Mouse (Mus musculus): ENCODE data around the gene Ccpg1.

The Ccpg1 gene

GRCm38 (mm10) chr9:72992576-72992975 lies 7.3 kb downstream of the Ccpg1 start:
- in situ Hi-C loops (cut with MboI, MseI), result no loop called here

- in situ Hi-C loops (cut with MboI, MseI), result no loop called here
These were observed 10.9 kb downstream of the Ccpg1 start for GRCm38 (mm10) chr9:72996167-72996566.

- in situ Hi-C loops (cut with MboI, MseI), result no loop called here
These were observed 11.6 kb downstream of the Ccpg1 start for GRCm38 (mm10) chr9:72996806-72997205.

- in situ Hi-C loops (cut with MboI, MseI), result no loop called here
These were observed 15.3 kb downstream of the Ccpg1 start for GRCm38 (mm10) chr9:73000487-73000886.

- in situ Hi-C loops (cut with MboI, MseI), result no loop called here
These were observed 16.2 kb downstream of the Ccpg1 start for GRCm38 (mm10) chr9:73001314-73002011.

GRCm38 (mm10) chr9:73002177-73002576 lies 16.9 kb downstream of the Ccpg1 start:
- in situ Hi-C loops (cut with MboI, MseI), result no loop called here

GRCm38 (mm10) chr9:73004076-73004475 lies 18.8 kb downstream of the Ccpg1 start:
- in situ Hi-C loops (cut with MboI, MseI), result no loop called here

GRCm38 (mm10) chr9:73005106-73005505 lies 19.9 kb downstream of the Ccpg1 start:
- in situ Hi-C loops (cut with MboI, MseI), result no loop called here

- in situ Hi-C loops (cut with MboI, MseI), result no loop called here
These were observed 20.9 kb downstream of the Ccpg1 start for GRCm38 (mm10) chr9:73006175-73006574.

GRCm38 (mm10) chr9:73008384-73008783 lies 23.2 kb downstream of the Ccpg1 start:
- in situ Hi-C loops (cut with MboI, MseI), result no loop called here

- in situ Hi-C loops (cut with MboI, MseI), result no loop called here
These were observed 27.4 kb downstream of the Ccpg1 start for GRCm38 (mm10) chr9:73012629-73013028.

- in situ Hi-C loops (cut with MboI, MseI), result no loop called here
These were observed 29.5 kb downstream of the Ccpg1 start for GRCm38 (mm10) chr9:73014724-73015123.

- in situ Hi-C loops (cut with MboI, MseI), result no loop called here
These were observed 34.6 kb downstream of the Ccpg1 start for GRCm38 (mm10) chr9:73019841-73020240.

GRCm38 (mm10) chr9:73020566-73021097 lies 35.4 kb downstream of the Ccpg1 start:
- in situ Hi-C loops (cut with MboI, MseI), result no loop called here

- in situ Hi-C loops (cut with MboI, MseI), result no loop called here
These were observed 40.8 kb downstream of the Ccpg1 start for GRCm38 (mm10) chr9:73025818-73026636.

- in situ Hi-C loops (cut with MboI, MseI), result no loop called here
These were observed 45.2 kb downstream of the Ccpg1 start for GRCm38 (mm10) chr9:73030443-73030842.

GRCm38 (mm10) chr9:73031421-73031820 lies 46.2 kb downstream of the Ccpg1 start:
- in situ Hi-C loops (cut with MboI, MseI), result no loop called here

- in situ Hi-C loops (cut with MboI, MseI), result no loop called here
These were observed 48.2 kb downstream of the Ccpg1 start for GRCm38 (mm10) chr9:73033406-73033805.

GRCm38 (mm10) chr9:73039222-73039945 lies 54.2 kb downstream of the Ccpg1 start:
- in situ Hi-C loops (cut with MboI, MseI), result no loop called here

- in situ Hi-C loops (cut with MboI, MseI), result loop anchor here (5.0 kb wide), 2 partner anchors 52 to 73 kb away; no protein-coding TSS in a partner anchor
These were observed 54.9 kb downstream of the Ccpg1 start, which contains the start of gene Pigb for GRCm38 (mm10) chr9:73040080-73040479. Pigb (minus strand) TSS chr9:73040378.

- in situ Hi-C loops (cut with MboI, MseI), result loop anchor here (5.0 kb wide), 2 partner anchors 48 to 77 kb away; no protein-coding TSS in a partner anchor
These were observed 59.2 kb downstream of the Ccpg1 start, which contains the start of gene Rab27a for GRCm38 (mm10) chr9:73044146-73045079. Rab27a (plus strand) TSS chr9:73044854.

Measured in T-helper 1 cell (primary cell).